Mouse (Mus musculus) hindbrain, embryonic 13.5 days (tissue): Measurements from ENCODE around the gene Prelid1. TPM values are rescaled to one million over a fixed set of nuclear protein-coding genes. Genes with fewer than 3 reads are reported as not detected.

ENCODE experiments used
- ATAC-seq: fragments of 200-750 bp; cut with Nextera tagmentation; 2 replicates; pipeline ENCODE4 v1.8.0; 2017; ENCODE audit warnings: moderate TSS enrichment; ENCODE audit not compliant: low FRiP score
- H3K27ac ChIP-seq: fragments of 300-500 bp; sonication (generic); 2 replicates; pipeline ENCODE4 v1.5.1; 2015; ENCODE audit warnings: inconsistent platforms, mild to moderate bottlenecking, moderate library complexity
- H3K27me3 ChIP-seq: fragments of 300-500 bp; sonication (generic); 2 replicates; pipeline ENCODE4 v1.6.1; 2015; ENCODE audit warnings: mild to moderate bottlenecking, inconsistent platforms
- H3K36me3 ChIP-seq: fragments of 300-500 bp; sonication (generic); 2 replicates; pipeline ENCODE4 v1.6.1; 2015; ENCODE audit warnings: mild to moderate bottlenecking, inconsistent platforms
- H3K4me1 ChIP-seq: fragments of 300-500 bp; sonication (generic); replicated peaks from 2 replicates; pipeline ENCODE4 v1.6.1; 2015; ENCODE audit warnings: inconsistent platforms
- H3K4me2 ChIP-seq: fragments of 300-500 bp; sonication (generic); 2 replicates; pipeline ENCODE4 v1.6.1; 2015; ENCODE audit warnings: inconsistent platforms, mild to moderate bottlenecking, moderate library complexity
- H3K4me3 ChIP-seq: fragments of 300-500 bp; sonication (generic); 2 replicates; pipeline ENCODE4 v1.5.1; 2015; ENCODE audit warnings: mild to moderate bottlenecking, inconsistent platforms
- H3K9ac ChIP-seq: fragments of 300-500 bp; sonication (generic); 2 replicates; pipeline ENCODE4 v1.6.1; 2015; ENCODE audit warnings: mild to moderate bottlenecking, inconsistent platforms
- H3K9me3 ChIP-seq: fragments of 300-500 bp; sonication (generic); 2 replicates; pipeline ENCODE4 v1.6.1; 2016; ENCODE audit warnings: inconsistent platforms
- WGBS: fragments of 180-500 bp; shearing (Covaris S2); methylation state at CpG from one replicate; pipeline ENCODE4 v1.1.7; 2015; 5-methylcytosine and 5-hydroxymethylcytosine counted together
- polyA plus RNA-seq: library from polyadenylated mRNA; unstranded; fragments of >200 nt; fragmentation: Nextera tagmentation; extraction: Ambion mirVana; gene quantifications from 2 replicates; pipeline ENCODE4 v1.2.1, GENCODE M21; 2015

Gene Prelid1
- polyA plus RNA-seq, 1 experiment from 2014 or later, result 300 TPM

DNA sequence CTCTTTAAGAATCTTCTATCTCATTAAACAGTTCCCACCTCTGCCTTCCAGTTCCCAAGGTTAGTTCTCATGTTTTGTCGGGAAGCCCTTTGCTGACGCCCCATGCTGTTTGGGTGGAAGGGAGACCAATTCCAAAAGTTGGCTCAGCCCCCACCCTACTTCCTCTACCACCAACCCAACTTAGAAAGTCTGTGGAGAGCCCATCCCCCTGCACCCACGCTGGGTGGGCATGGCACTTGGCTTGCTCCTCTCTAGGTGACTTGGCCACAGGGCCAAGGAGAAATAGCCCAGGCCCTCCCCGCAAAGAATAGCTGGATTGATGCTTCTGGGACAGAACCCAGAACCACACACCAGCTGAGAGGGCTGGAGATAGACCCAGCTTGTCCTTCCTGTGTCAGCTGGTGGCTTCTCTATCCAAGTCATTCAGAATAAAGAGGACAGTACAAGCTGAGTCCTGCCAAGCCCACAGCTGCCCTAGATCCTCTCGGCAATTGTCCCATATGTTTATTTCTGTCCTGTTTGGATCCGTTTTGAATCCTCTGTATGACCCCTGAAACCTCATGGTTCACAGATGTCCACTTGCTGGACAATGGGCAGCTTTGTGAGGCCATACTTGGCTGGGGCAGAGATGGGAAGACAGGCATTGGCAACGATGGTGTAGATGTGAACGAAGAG is 50.8 kb downstream of the Prelid1 start:
- H3K36me3 ChIP-seq, result no peaks in the 10 kb centered on the region
- no peaks in the 10 kb centered on the region for H3K9me3 ChIP-seq
- no peak overlapping the region for H3K4me3 ChIP-seq
- H3K4me1 ChIP-seq, result no peaks in the 10 kb centered on the region; the same call in 1 of the 2 replicates
- no peak for ATAC-seq
- 72% methylated on average over 8 of the region's 8 CpGs for WGBS
- H3K27me3 ChIP-seq, result peaks cover 55% of the 10 kb centered on the region
- H3K4me2 ChIP-seq, result no peak overlapping the region
- H3K27ac ChIP-seq, result no peak overlapping the region
- H3K9ac ChIP-seq, result no peak overlapping the region

DNA sequence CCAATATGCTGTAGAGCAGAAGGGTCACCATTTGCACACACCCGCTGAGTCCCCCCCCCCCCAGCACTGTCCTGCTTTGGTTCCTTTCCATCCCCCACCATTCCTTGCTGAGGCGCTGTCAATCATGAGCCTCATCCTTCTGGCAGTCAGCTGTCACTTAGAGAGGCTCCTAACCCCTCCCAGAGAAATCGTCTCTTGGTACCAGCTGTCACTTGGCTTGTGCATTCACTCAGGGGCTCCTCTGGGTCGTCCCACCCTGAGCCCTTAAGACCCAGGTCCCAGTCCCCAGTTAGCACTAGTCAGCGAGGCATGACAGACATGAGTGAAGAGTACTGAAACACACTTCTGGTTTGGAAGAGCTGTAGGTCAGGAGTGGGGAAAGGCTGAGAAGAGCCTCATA is 51.4 kb downstream of the Prelid1 start:
- H3K9me3 ChIP-seq, result no peaks in the 10 kb centered on the region
- H3K4me3 ChIP-seq, result no peak overlapping the region
- no peaks in the 10 kb centered on the region; the same call in 1 of the 2 replicates for H3K4me1 ChIP-seq
- no peak overlapping the region for H3K4me2 ChIP-seq
- H3K27me3 ChIP-seq, result peaks cover 55% of the 10 kb centered on the region
- H3K36me3 ChIP-seq, result no peaks in the 10 kb centered on the region
- H3K27ac ChIP-seq, result no peak overlapping the region
- 54% methylated on average over 5 of the region's 5 CpGs for WGBS
- no peak for ATAC-seq
- H3K9ac ChIP-seq, result no peak overlapping the region

GRCm38 (mm10) chr13:55374206-55374924 is 54.1 kb downstream of the Prelid1 start:
- H3K4me1 ChIP-seq, result peaks cover 7% of the 10 kb centered on the region; the same call in 1 of the 2 replicates
- H3K36me3 ChIP-seq, result no peaks in the 10 kb centered on the region
- H3K4me3 ChIP-seq, result no peak overlapping the region
- no peak for ATAC-seq
- H3K9me3 ChIP-seq, result no peaks in the 10 kb centered on the region
- WGBS, result 71% methylated on average over 6 of the region's 6 CpGs
- H3K27me3 ChIP-seq, result peaks cover 70% of the 10 kb centered on the region
- H3K9ac ChIP-seq, result no peak overlapping the region
- no peak overlapping the region for H3K4me2 ChIP-seq
- H3K27ac ChIP-seq, result no peak overlapping the region

Other genes with a start within 250 kb of the Prelid1 start
- gene Uimc1, start 220.2 kb upstream of the Prelid1 start, polyA plus RNA-seq, result 20.0 and 20.3 TPM in 2 replicates
- 25.0 and 28.2 TPM in 2 replicates for gene Zfp346, start 215.2 kb upstream of the Prelid1 start, polyA plus RNA-seq
- gene Gm17617, start 187.0 kb upstream of the Prelid1 start, polyA plus RNA-seq, result not detected in 2 replicates
- gene Fgfr4, start 167.9 kb upstream of the Prelid1 start, polyA plus RNA-seq, result 1.1 and 2.0 TPM in 2 replicates
- 70.7 and 73.5 TPM in 2 replicates for gene Nsd1, start 110.7 kb upstream of the Prelid1 start, polyA plus RNA-seq
- 95.9 and 102 TPM in 2 replicates for gene Rab24, start 1.4 kb downstream of the Prelid1 start, polyA plus RNA-seq
- gene Mxd3, start 9.3 kb downstream of the Prelid1 start, polyA plus RNA-seq, result 12.1 and 12.4 TPM in 2 replicates
- 55.2 and 57.1 TPM in 2 replicates for gene Lman2, start 42.3 kb downstream of the Prelid1 start, polyA plus RNA-seq
- gene Rgs14, start 49.2 kb downstream of the Prelid1 start, polyA plus RNA-seq, result 0.21 and 0.29 TPM in 2 replicates
- not detected in 2 replicates for gene Slc34a1, start 77.7 kb downstream of the Prelid1 start, polyA plus RNA-seq
- gene Pfn3, start 94.7 kb downstream of the Prelid1 start, polyA plus RNA-seq, result 0.80 TPM in 1 of 2 replicates, not detected in the other
- gene F12, start 106.3 kb downstream of the Prelid1 start, polyA plus RNA-seq, result not detected in 2 replicates
- gene Grk6, start 124.6 kb downstream of the Prelid1 start, polyA plus RNA-seq, result 27.7 and 31.3 TPM in 2 replicates
- 2.6 and 3.2 TPM in 2 replicates for gene Prr7, start 143.8 kb downstream of the Prelid1 start, polyA plus RNA-seq
- 615 and 625 TPM in 2 replicates for gene Dbn1, start 167.6 kb downstream of the Prelid1 start, polyA plus RNA-seq
- 141 and 146 TPM in 2 replicates for gene Pdlim7, start 193.2 kb downstream of the Prelid1 start, polyA plus RNA-seq
- 4.1 and 5.7 TPM in 2 replicates for gene Dok3, start 208.8 kb downstream of the Prelid1 start, polyA plus RNA-seq
- 55.6 and 55.9 TPM in 2 replicates for gene Ddx41, start 216.2 kb downstream of the Prelid1 start, polyA plus RNA-seq